Mouse (Mus musculus): ENCODE results near the gene Fmc1. TPM values are rescaled to one million over a fixed set of nuclear protein-coding genes. Genes with fewer than 3 reads are reported as not detected.

Gene Fmc1
- total RNA-seq, 2 experiments from 2014 or later, result 125 to 149 TPM

- DNase-seq, result peak; percentile 98
- intact Hi-C loops (cut with DNase I; ENCODE audit: low total_unique reads), result no loop called here
These were observed 18.0 kb downstream of the Fmc1 start, which contains the start of gene Luc7l2 for GRCm38 (mm10) chr6:38551062-38551988. TSS of gene Luc7l2 (plus strand) at chr6:38551334.

- peak; percentile 100 for DNase-seq
- intact Hi-C loops (cut with DNase I; ENCODE audit: low total_unique reads), result no loop called here
These were observed 18.8 kb downstream of the Fmc1 start for GRCm38 (mm10) chr6:38551989-38552635.

GRCm38 (mm10) chr6:38552636-38553000, 19.3 kb downstream of the Fmc1 start:
- DNase-seq, result no peak
- intact Hi-C loops (cut with DNase I; ENCODE audit: low total_unique reads), result no loop called here

- DNase-seq, result no peak
- intact Hi-C loops (cut with DNase I; ENCODE audit: low total_unique reads), result no loop called here
These were observed 42.8 kb downstream of the Fmc1 start for GRCm38 (mm10) chr6:38576096-38576495.

GRCm38 (mm10) chr6:38580112-38580857, 47.0 kb downstream of the Fmc1 start:
- no peak for DNase-seq
- intact Hi-C loops (cut with DNase I; ENCODE audit: low total_unique reads), result no loop called here

- intact Hi-C loops (cut with DNase I; ENCODE audit: low total_unique reads), result no loop called here
- DNase-seq, result no peak
These were observed 48.4 kb downstream of the Fmc1 start for GRCm38 (mm10) chr6:38581711-38582110.

Small RNA genes within 50 kb of the gene (microRNA-seq; reads per million reads assigned to microRNA genes)
- 0 reads per million in 2 experiments for gene Mir7670

Other genes with a start within 250 kb of the Fmc1 start
- gene Zc3hav1l, start 234.2 kb upstream of the Fmc1 start, total RNA-seq (2021), result 1 to 10 TPM; 2.1 to 2.9 TPM
- 1 to 10 TPM; 7.9 to 8.3 TPM for gene Zc3hav1, start 178.9 kb upstream of the Fmc1 start, total RNA-seq (2021)
- 1 to 10 TPM; 1.1 to 1.5 TPM for gene Ttc26, start 152.0 kb upstream of the Fmc1 start, total RNA-seq (2021)
- 10 to 100 TPM; 20.1 to 20.8 TPM for gene Ubn2, start 99.6 kb upstream of the Fmc1 start, total RNA-seq (2021)
- 100 to 1,000 TPM in 1 of 2 experiments, 10 to 100 TPM in 1; 84.2 to 102 TPM for gene Luc7l2, start 17.8 kb downstream of the Fmc1 start, total RNA-seq (2021)
- under 1 TPM; 0.09 to 0.27 TPM for gene Klrg2, start 103.7 kb downstream of the Fmc1 start, total RNA-seq (2021)
- gene Clec2l, start 129.6 kb downstream of the Fmc1 start, total RNA-seq (2021), result 1 to 10 TPM in 1 of 2 experiments, under 1 TPM in 1; 0.62 to 1.0 TPM

Data from gastrocnemius, postnatal 14 days (tissue).